Mouse (Mus musculus): ENCODE results near the gene Mtap. TPM values are rescaled to one million over a fixed set of nuclear protein-coding genes. Genes with fewer than 3 reads are reported as not detected.

Gene Mtap
- polyA plus RNA-seq, 1 experiment from 2014 or later: 96.7 TPM

DNA sequence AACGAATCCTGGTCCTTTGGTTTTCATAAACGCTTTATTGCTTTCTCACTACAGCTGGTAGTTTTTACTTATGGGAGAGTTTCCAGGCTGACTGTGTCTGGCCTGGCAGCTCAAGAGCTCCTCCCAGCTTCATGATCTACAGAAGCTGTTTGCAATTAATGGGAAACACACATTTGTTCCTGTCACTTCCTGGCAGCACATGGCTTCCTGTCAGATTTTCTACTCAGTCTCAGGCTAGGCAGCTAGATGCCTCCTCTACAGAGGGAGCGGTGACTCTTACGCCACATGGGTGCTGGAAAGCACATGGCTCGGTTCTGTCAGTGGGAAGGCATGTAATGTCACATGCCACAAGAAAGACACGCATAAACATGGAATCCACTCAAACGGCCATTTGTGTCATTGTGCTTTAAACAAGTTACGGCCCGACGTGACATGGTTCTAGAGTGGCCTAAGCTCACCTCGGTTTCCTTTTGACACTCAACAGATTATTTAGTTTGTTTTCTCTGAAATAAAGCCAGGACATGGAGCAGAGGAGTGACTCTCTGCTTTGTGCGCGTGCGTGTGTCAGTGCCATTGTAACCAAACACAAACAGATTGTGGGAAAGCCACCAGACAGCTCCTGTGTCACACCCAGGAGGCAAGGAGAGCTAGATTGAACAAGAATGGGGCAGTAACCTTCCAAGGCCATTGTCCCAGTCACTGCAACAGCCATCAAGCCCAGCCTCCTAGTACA is 36.1 kb downstream of the Mtap start:
- H3K27me3 ChIP-seq: no peaks in the 10 kb centered on the region
- no peak overlapping the region for H3K27ac ChIP-seq
- H3K4me3 ChIP-seq: no peak overlapping the region
- H3K4me1 ChIP-seq: no peaks in the 10 kb centered on the region
- H3K36me3 ChIP-seq: peaks cover 80% of the 10 kb centered on the region
- WGBS: 94% methylated on average over 14 of the region's 14 CpGs
- H3K9ac ChIP-seq: no peak overlapping the region
- H3K4me2 ChIP-seq (replicated peaks): no peak overlapping the region
- no peaks in the 10 kb centered on the region for H3K9me3 ChIP-seq
- no peak for ATAC-seq (ENCODE audit: insufficient number of reproducible peaks, insufficient read depth, low FRiP score, low TSS enrichment)

DNA sequence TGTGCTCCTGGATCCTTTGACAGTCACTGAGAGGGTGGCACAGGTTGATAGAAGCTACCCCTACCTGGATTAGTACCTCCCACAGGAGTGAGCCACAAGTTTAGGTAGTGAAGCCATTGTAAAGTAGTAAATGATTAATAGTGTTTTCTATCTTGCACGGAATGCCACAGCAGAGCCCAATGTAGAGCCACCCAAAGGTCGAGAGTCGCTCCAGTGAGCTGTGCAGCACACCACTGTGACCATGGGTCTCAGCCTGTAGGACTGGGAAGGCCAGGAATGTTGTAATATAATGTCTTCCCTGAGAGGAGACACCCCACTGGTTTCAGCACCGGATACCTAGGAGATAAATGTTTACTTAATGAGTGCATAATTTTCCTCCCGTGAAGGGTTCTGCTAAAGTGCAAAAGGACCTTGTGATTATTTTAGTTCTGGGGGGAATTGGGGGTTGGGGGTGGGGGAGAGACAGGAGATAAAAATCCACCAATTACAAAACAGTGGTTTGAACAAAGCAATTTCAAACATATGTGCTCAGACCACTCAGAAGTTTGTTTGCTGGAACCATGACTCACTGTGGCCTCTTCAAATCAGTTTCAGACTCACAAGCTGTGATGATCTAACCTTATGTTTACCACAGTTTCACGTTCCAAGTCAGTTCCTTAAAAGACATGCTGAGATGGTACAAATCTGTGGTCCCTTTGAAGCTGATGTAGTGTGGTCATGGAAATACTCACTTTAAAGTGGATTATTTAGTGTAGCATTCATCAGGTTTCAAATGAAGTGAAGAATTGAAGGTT is 40.8 kb downstream of the Mtap start:
- ATAC-seq (ENCODE audit: insufficient number of reproducible peaks, insufficient read depth, low FRiP score, low TSS enrichment): no peak
- H3K9me3 ChIP-seq: no peaks in the 10 kb centered on the region
- no peak overlapping the region for H3K4me2 ChIP-seq (replicated peaks)
- no peaks in the 10 kb centered on the region for H3K27me3 ChIP-seq
- H3K4me1 ChIP-seq: no peaks in the 10 kb centered on the region
- no peak overlapping the region for H3K4me3 ChIP-seq
- H3K36me3 ChIP-seq: peaks cover 82% of the 10 kb centered on the region
- no peak overlapping the region for H3K9ac ChIP-seq
- WGBS: 78% methylated on average over 6 of the region's 6 CpGs
- H3K27ac ChIP-seq: no peak overlapping the region

DNA sequence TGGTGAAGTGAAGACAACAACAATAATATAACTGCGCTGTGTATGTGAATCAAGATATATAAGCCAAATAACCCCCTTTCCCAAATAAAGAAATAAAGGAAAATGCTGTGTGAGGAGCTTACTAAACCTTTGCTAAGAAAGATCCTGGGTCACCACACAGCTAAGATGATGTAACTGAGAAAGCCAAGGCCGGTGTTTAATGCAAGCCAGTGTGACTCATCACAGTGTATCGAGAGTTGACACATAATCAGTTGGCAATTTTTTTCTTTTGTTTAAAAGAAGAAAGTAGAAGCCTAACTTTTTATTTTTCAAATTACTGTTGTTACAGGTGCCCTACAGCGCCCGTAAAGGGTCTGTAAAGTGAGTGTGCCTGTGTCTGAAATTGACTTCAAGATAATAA is 43.2 kb downstream of the Mtap start:
- no peak for ATAC-seq (ENCODE audit: insufficient number of reproducible peaks, insufficient read depth, low FRiP score, low TSS enrichment)
- Histone ChIP-seq H3K4me1 (no peaks in the 10 kb centered on the region), H3K27me3 (no peaks in the 10 kb centered on the region), H3K4me3 (no peak overlapping the region), H3K36me3 (peaks cover 61% of the 10 kb centered on the region), H3K27ac (no peak overlapping the region), H3K9me3 (no peaks in the 10 kb centered on the region), H3K4me2 (replicated peaks) (no peak overlapping the region), H3K9ac (no peak overlapping the region)
- 95% methylated on average over 5 of the region's 5 CpGs for WGBS

DNA sequence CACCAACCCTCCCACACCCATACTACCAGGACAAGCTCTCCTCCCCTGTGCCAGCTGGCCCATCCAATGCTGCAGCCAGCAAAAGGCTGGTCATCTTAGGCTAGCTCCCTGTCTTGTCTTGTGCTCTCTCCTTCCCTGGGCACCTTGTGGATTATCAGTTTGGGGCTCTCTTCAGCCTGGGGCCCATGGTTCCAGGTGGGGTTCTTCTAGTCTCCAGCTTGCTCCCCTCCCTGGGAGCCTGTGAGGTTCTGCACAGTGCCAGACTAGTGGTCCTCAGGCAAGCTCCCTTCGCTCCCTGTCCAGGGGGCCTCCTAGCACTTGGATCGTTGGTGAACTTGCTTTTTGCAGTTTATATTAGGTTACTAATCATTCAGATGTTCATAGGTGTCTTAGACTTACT is 44.7 kb downstream of the Mtap start:
- ATAC-seq (ENCODE audit: insufficient number of reproducible peaks, insufficient read depth, low FRiP score, low TSS enrichment): no peak
- no peak overlapping the region for H3K27ac ChIP-seq
- H3K4me1 ChIP-seq: no peaks in the 10 kb centered on the region
- H3K9ac ChIP-seq: no peak overlapping the region
- peaks cover 47% of the 10 kb centered on the region for H3K36me3 ChIP-seq
- H3K27me3 ChIP-seq: no peaks in the 10 kb centered on the region
- no peak overlapping the region for H3K4me3 ChIP-seq
- no peaks in the 10 kb centered on the region for H3K9me3 ChIP-seq
- WGBS: 93% methylated on average over 2 of the region's 2 CpGs
- no peak overlapping the region for H3K4me2 ChIP-seq (replicated peaks)

DNA sequence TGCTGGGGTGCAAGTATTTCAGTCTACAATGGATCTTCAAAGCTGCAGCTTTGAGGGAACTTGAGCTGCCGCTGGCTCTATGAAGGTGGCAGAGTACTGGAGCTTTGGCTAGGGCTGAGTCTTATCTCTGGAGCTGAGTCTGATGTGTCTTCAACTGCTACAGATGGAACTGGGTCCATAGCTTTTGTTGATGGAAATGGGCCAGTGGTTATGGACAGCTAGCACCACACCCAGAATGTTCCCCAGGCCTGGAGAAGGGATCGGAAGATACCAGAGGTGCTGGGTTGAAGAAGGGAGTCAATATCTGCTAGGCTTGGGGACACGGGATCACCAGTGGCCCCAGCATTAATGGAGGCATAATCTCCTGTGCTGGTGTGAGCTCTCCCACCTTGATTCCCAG is 45.6 kb downstream of the Mtap start:
- no peak for ATAC-seq (ENCODE audit: insufficient number of reproducible peaks, insufficient read depth, low FRiP score, low TSS enrichment)
- Histone ChIP-seq H3K4me1 (no peaks in the 10 kb centered on the region), H3K4me2 (replicated peaks) (no peak overlapping the region), H3K9me3 (no peaks in the 10 kb centered on the region), H3K27ac (no peak overlapping the region), H3K4me3 (no peak overlapping the region), H3K27me3 (no peaks in the 10 kb centered on the region), H3K36me3 (peaks cover 40% of the 10 kb centered on the region), H3K9ac (no peak overlapping the region)
- WGBS: 95% methylated on average over 3 of the region's 3 CpGs

DNA sequence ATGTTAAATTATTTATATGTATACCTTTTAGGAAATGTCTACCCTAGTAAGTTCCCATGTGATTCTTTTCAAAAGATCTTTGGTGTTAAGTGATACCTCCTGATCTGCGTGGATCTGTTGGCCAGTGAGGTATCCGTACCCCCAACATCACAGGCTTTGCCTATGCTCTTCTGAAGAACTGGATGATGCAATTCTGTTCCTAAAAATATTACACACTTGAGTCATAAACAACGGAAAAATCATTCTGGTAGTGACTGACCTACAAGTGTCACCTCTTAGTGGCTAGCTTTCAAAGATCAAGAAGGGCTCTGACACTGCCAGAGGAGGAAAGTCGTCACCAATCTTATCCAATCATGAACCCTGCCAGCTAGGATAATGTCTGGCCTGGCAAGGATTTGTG is 58.6 kb downstream of the Mtap start:
- WGBS: 83% methylated on average over 4 of the region's 4 CpGs
- Histone ChIP-seq H3K27me3 (no peaks in the 10 kb centered on the region), H3K4me3 (no peak overlapping the region), H3K9me3 (no peaks in the 10 kb centered on the region), H3K9ac (no peak overlapping the region), H3K27ac (no peak overlapping the region), H3K4me1 (no peaks in the 10 kb centered on the region), H3K36me3 (no peaks in the 10 kb centered on the region), H3K4me2 (replicated peaks) (no peak overlapping the region)
- no peak for ATAC-seq (ENCODE audit: insufficient number of reproducible peaks, insufficient read depth, low FRiP score, low TSS enrichment)

DNA sequence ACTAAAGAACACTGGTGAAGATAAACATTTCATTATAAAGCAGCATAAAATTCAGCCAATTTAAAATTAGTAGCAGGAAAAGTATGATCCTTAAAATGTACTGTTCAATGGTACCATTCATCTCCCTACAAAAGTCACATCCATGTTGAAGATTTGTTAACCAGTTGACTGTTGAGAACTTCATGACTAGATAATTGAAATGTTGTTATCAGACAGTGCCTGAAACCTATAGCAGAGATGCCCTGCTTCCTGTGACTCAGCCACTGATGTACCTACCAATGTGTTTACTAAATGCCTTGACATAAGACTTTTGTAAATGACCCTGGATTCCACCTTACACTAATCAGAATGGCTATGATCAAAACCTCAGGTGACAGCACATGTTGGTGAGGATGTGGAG is 60.2 kb downstream of the Mtap start:
- Histone ChIP-seq H3K36me3 (no peaks in the 10 kb centered on the region), H3K4me2 (replicated peaks) (no peak overlapping the region), H3K4me3 (no peak overlapping the region), H3K4me1 (no peaks in the 10 kb centered on the region), H3K9ac (no peak overlapping the region), H3K9me3 (no peaks in the 10 kb centered on the region), H3K27ac (no peak overlapping the region), H3K27me3 (no peaks in the 10 kb centered on the region)
- no peak for ATAC-seq (ENCODE audit: insufficient number of reproducible peaks, insufficient read depth, low FRiP score, low TSS enrichment)

DNA sequence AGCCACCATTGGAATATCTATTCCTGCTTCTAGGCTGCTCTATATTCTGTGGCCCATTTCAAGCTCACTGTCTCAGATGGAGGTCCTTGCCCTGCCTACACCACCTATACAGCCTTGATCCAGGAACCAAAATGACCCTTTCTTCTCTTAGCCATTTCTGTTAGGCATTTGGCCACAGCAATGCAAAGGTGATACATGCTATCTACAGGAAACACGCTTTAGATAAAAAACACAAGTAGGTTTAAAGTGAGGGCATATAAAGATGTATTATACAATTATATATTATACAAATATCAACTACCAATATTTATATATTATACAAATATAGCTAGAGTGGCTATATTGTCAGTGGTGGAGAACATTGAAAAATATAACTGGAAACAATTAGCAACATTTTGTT is 63.9 kb downstream of the Mtap start:
- no peak for ATAC-seq (ENCODE audit: insufficient number of reproducible peaks, insufficient read depth, low FRiP score, low TSS enrichment)
- 94% methylated on average over 1 of the region's 1 CpGs for WGBS
- Histone ChIP-seq H3K36me3 (no peaks in the 10 kb centered on the region), H3K4me1 (no peaks in the 10 kb centered on the region), H3K4me3 (no peak overlapping the region), H3K9ac (no peak overlapping the region), H3K27me3 (no peaks in the 10 kb centered on the region), H3K27ac (no peak overlapping the region), H3K4me2 (replicated peaks) (no peak overlapping the region), H3K9me3 (no peaks in the 10 kb centered on the region)

DNA sequence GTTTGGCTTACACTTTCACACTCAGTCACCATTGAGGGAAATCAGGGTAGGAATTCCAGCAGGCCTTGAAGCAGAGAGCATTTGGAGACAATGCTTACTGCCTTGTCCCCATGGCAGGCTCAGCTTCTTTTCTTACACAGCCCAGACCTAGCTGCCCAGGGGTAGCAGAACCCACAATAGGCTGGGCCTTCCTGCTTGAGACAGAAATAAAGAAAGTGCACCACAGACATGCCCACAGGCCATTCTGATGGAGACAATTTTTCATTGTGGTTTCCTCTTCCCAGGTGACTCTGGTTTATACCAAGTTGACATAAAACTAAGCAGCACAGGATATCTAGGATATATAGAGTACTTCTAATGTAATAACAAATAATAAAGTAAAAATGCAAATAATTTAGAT is 72.4 kb downstream of the Mtap start:
- Histone ChIP-seq H3K27ac (no peak overlapping the region), H3K4me3 (no peak overlapping the region), H3K9ac (no peak overlapping the region), H3K36me3 (no peaks in the 10 kb centered on the region), H3K27me3 (no peaks in the 10 kb centered on the region), H3K4me1 (no peaks in the 10 kb centered on the region), H3K9me3 (no peaks in the 10 kb centered on the region), H3K4me2 (replicated peaks) (no peak overlapping the region)
- ATAC-seq (ENCODE audit: insufficient number of reproducible peaks, insufficient read depth, low FRiP score, low TSS enrichment): no peak

DNA sequence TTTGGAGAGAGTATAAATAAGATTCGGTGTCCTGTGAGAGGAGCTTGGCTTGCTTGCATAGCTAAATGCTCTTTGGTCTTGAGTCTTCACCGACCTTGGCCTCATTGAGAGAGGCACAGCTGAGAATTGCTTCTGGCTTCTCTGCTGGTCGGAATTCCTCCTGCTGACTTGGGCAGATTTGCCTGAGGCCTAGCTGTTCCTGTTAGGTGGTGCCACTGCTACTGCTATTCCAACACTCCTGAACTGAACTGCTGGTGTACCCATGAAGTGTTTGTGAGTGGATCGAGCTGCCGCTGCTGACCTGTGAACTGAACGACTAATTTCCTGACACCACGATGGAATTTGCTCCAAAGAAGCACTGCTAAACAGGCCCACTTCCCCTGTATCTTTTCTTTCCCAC is 73.4 kb downstream of the Mtap start:
- no peaks in the 10 kb centered on the region for H3K9me3 ChIP-seq
- H3K9ac ChIP-seq: no peak overlapping the region
- H3K36me3 ChIP-seq: no peaks in the 10 kb centered on the region
- H3K4me3 ChIP-seq: no peak overlapping the region
- 71% methylated on average over 7 of the region's 7 CpGs for WGBS
- no peaks in the 10 kb centered on the region for H3K4me1 ChIP-seq
- no peak overlapping the region for H3K27ac ChIP-seq
- H3K27me3 ChIP-seq: no peaks in the 10 kb centered on the region
- no peak overlapping the region for H3K4me2 ChIP-seq (replicated peaks)
- ATAC-seq (ENCODE audit: insufficient number of reproducible peaks, insufficient read depth, low FRiP score, low TSS enrichment): no peak

DNA sequence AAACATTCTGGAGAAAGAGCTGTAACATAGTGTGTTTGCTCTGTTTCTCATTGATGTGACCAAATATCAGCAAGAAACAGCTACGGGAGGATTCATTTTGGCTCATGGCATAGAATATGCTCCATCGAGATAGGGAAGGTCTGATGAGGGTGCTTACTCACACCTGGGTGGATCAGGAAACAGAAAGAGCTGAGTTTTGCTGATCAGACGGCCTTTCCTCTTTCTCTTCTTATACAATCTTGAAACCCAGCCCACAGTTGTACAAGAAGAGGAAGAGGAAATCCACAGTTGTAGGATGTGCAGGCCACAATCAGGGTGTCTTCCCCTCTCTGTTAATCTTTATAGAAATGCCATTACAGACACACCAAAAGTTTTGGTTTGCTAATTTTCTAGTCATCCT is 75.3 kb downstream of the Mtap start:
- 80% methylated on average over 3 of the region's 3 CpGs for WGBS
- Histone ChIP-seq H3K9ac (no peak overlapping the region), H3K27me3 (no peaks in the 10 kb centered on the region), H3K4me2 (replicated peaks) (no peak overlapping the region), H3K27ac (no peak overlapping the region), H3K4me3 (no peak overlapping the region), H3K36me3 (no peaks in the 10 kb centered on the region), H3K9me3 (no peaks in the 10 kb centered on the region), H3K4me1 (no peaks in the 10 kb centered on the region)
- no peak for ATAC-seq (ENCODE audit: insufficient number of reproducible peaks, insufficient read depth, low FRiP score, low TSS enrichment)

All from embryonic facial prominence, embryonic 12.5 days (tissue).